Mouse (Mus musculus) cerebral cortex, adult 2 months (tissue): ENCODE measurements around the gene Utp4.

Experiments
- WGBS: fragments of 180-500 bp; shearing (Covaris S2); methylation state at CpG from one replicate; pipeline ENCODE4 v1.1.7; 2018; 5-methylcytosine and 5-hydroxymethylcytosine counted together

Gene Utp4

GRCm38 (mm10) chr8:106937081-106937800, 43.8 kb downstream of the Utp4 start:
- 25% methylated on average over 14 of the region's 14 CpGs for WGBS

- 92% methylated on average over 3 of the region's 3 CpGs for WGBS
Measured at GRCm38 (mm10) chr8:106941806-106942205, 48.4 kb downstream of the Utp4 start.

GRCm38 (mm10) chr8:106943874-106944418, 50.5 kb downstream of the Utp4 start:
- 82% methylated on average over 3 of the region's 3 CpGs for WGBS

- WGBS: 48% methylated on average over 3 of the region's 3 CpGs
Measured at GRCm38 (mm10) chr8:106944756-106945155, 51.3 kb downstream of the Utp4 start.

- WGBS: 43% methylated on average over 3 of the region's 3 CpGs
Measured at GRCm38 (mm10) chr8:106948678-106949243, 55.3 kb downstream of the Utp4 start.

GRCm38 (mm10) chr8:106951707-106952106, 58.3 kb downstream of the Utp4 start:
- WGBS: 72% methylated on average over 4 of the region's 4 CpGs

GRCm38 (mm10) chr8:106953571-106953970, 60.1 kb downstream of the Utp4 start:
- 80% methylated on average over 4 of the region's 4 CpGs for WGBS

GRCm38 (mm10) chr8:106957086-106957485, 63.6 kb downstream of the Utp4 start:
- 74% methylated on average over 3 of the region's 3 CpGs for WGBS

GRCm38 (mm10) chr8:106958212-106958611, 64.8 kb downstream of the Utp4 start:
- WGBS: 92% methylated on average over 3 of the region's 3 CpGs

GRCm38 (mm10) chr8:106959626-106960025, 66.2 kb downstream of the Utp4 start:
- WGBS: 87% methylated on average over 2 of the region's 2 CpGs

- WGBS: 40% methylated on average over 3 of the region's 3 CpGs
Measured at GRCm38 (mm10) chr8:106962322-106962721, 68.9 kb downstream of the Utp4 start.

GRCm38 (mm10) chr8:106963365-106963764, 69.9 kb downstream of the Utp4 start:
- WGBS: 60% methylated on average over 6 of the region's 6 CpGs

GRCm38 (mm10) chr8:106964573-106964972, 71.1 kb downstream of the Utp4 start:
- 65% methylated on average over 4 of the region's 4 CpGs for WGBS

GRCm38 (mm10) chr8:106969964-106970363, 76.5 kb downstream of the Utp4 start:
- WGBS: 74% methylated on average over 3 of the region's 3 CpGs

GRCm38 (mm10) chr8:106971916-106972315, 78.5 kb downstream of the Utp4 start:
- WGBS: 72% methylated on average over 5 of the region's 5 CpGs
